Mouse (Mus musculus) heart, adult 2 months (tissue): Measurements from ENCODE around the gene Gpn2.

Source experiments
- CTCF ChIP-seq: fragments of 200-600 bp; IDR thresholded peaks from 2 replicates; pipeline ENCODE4 v1.8.1; 2022; ENCODE audit warnings: antibody characterized with exemption, mild to moderate bottlenecking, moderate library complexity
- EP300 ChIP-seq: fragments of 200-500 bp; IDR thresholded peaks from 2 replicates; pipeline ENCODE4 v1.6.1; 2011; ENCODE audit warnings: low read depth, low read length, control low read depth; ENCODE audit not compliant: insufficient read depth
- POLR2A ChIP-seq: fragments of 200-500 bp; IDR thresholded peaks from 2 replicates; pipeline ENCODE4 v1.6.1; 2011; ENCODE audit warnings: mild to moderate bottlenecking, low read depth, low read length, control low read depth; ENCODE audit not compliant: insufficient read depth

- no peak for TF ChIP-seq CTCF
- peak; percentile 93 for TF ChIP-seq POLR2A
- peak; percentile 71 for TF ChIP-seq EP300
Observed at GRCm38 (mm10) chr4:133584059-133584951, at the start of gene Gpn2.
